Mouse (Mus musculus) ES-E14 (cell line): ENCODE measurements around the gene Nfx1. TPM values are rescaled to one million over a fixed set of nuclear protein-coding genes. Genes with fewer than 3 reads are reported as not detected.

Experiments used
- DNase-seq: peaks from one replicate; pipeline ENCODE4 v3.0.0-alpha.2; 2013; ENCODE audit warnings: low read depth, low spot score
- H3K27ac ChIP-seq: 2 replicates; pipeline ENCODE4 v1.5.1; 2012; ENCODE audit warnings: low read depth, mild to moderate bottlenecking, low read length, moderate library complexity, mixed read lengths; ENCODE audit not compliant: poor library complexity, insufficient read depth, severe bottlenecking
- H3K36me3 ChIP-seq: 2 replicates; pipeline ENCODE4 v1.6.1; 2012; ENCODE audit warnings: mild to moderate bottlenecking, low read length, moderate library complexity, mixed read lengths; ENCODE audit not compliant: control insufficient read depth, poor library complexity, insufficient read depth, severe bottlenecking
- H3K4me1 ChIP-seq, 2 experiments: fragments of 150-350 bp in 1 of 2; sonication (generic) in 1 of 2; 2 replicates each; pipeline ENCODE4 v1.6.1; 2012; ENCODE audit warnings: low read length in 2 of 2, mild to moderate bottlenecking in 1 of 2, mixed read lengths in 1 of 2; ENCODE audit not compliant: control insufficient read depth in 2 of 2, insufficient read depth in 2 of 2, poor library complexity in 1 of 2
- H3K4me3 ChIP-seq, 2 experiments: fragments of 150-350 bp in 1 of 2; sonication (generic) in 1 of 2; 2 replicates each; pipeline ENCODE4 v1.5.1; 2012; ENCODE audit warnings: low read length in 2 of 2, low read depth in 1 of 2, mild to moderate bottlenecking in 1 of 2, mixed read lengths in 1 of 2; ENCODE audit not compliant: insufficient read depth in 1 of 2, poor library complexity in 1 of 2, severe bottlenecking in 1 of 2
- H3K9ac ChIP-seq: 2 replicates; pipeline ENCODE4 v1.6.1; 2012; ENCODE audit warnings: low read depth, mild to moderate bottlenecking, low read length, mixed read lengths; ENCODE audit not compliant: poor library complexity, insufficient read depth, severe bottlenecking
- H3K9me3 ChIP-seq: fragments of 150-350 bp; sonication (generic); 2 replicates; pipeline ENCODE4 v1.6.1; 2012; ENCODE audit warnings: low read depth, mild to moderate bottlenecking, low read length; ENCODE audit not compliant: control insufficient read depth, insufficient read depth
- CHD2 ChIP-seq: IDR thresholded peaks from 2 replicates; pipeline ENCODE4 v1.6.1; 2014; ENCODE audit warnings: mild to moderate bottlenecking, low read depth, low read length, inconsistent platforms
- HCFC1 ChIP-seq: IDR thresholded peaks from 2 replicates; pipeline ENCODE4 v1.6.1; 2012; ENCODE audit warnings: low read length, inconsistent platforms, borderline replicate concordance; ENCODE audit not compliant: insufficient read depth
- MAFK ChIP-seq: IDR thresholded peaks from 2 replicates; pipeline ENCODE4 v1.6.1; 2014; ENCODE audit warnings: mild to moderate bottlenecking, low read depth, low read length, inconsistent platforms; ENCODE audit not compliant: insufficient read depth
- ZC3H11A ChIP-seq: IDR thresholded peaks from 2 replicates; pipeline ENCODE4 v1.6.1; 2012; ENCODE audit warnings: low read depth, mild to moderate bottlenecking, inconsistent platforms, low read length, borderline replicate concordance
- ZNF384 ChIP-seq: IDR thresholded peaks from 2 replicates; pipeline ENCODE4 v1.6.1; 2012; ENCODE audit warnings: low read depth, low read length, inconsistent platforms
- in situ Hi-C, 2 experiments: fragments of 600-800 bp; cut with MboI; formaldehyde crosslinking; loops; one replicate each; pipeline ENCODE4 v1.15.1; 2025; ENCODE audit warnings: low sequenced_read_pairs in 2 of 2, inconsistent platforms in 1 of 2; ENCODE audit not compliant: unreplicated experiment in 2 of 2
- total RNA-seq: library from RNA; depleted of rRNA; stranded (reverse); fragments of 300-350 nt; gene quantifications from 2 replicates; pipeline ENCODE4 v1.2.3, GENCODE M21; 2012

Nfx1 gene
- total RNA-seq, 1 experiment, result 71.7 TPM

GRCm38 (mm10) chr4:41050726-41051675, 80.3 kb downstream of the Nfx1 start:
- Histone ChIP-seq H3K9ac (0 out of 2 replicates have a peak overlapping the region, but pooled peaks have one; percentile 61), H3K36me3 (no peaks in the 10 kb centered on the region), H3K9me3 (no peaks in the 10 kb centered on the region), H3K4me3 (peak overlapping the region; percentile 10 to 29; a peak in 2 of 4 replicates), H3K4me1 (peaks cover 0 to 15% of the 10 kb centered on the region in 2 experiments; a peak in 2 of 4 replicates), H3K27ac (peak overlapping the region; percentile 51)
- TF ChIP-seq ZNF384 (no peak), ZC3H11A (0 out of 2 replicates have a peak, but pooled peaks have one; percentile 58)
- peak; percentile 81 for DNase-seq
- in situ Hi-C loops, result no loop called here

- no peak overlapping the region; the same call in 1 of the 2 replicates for H3K9ac ChIP-seq
- no peaks in the 10 kb centered on the region for H3K36me3 ChIP-seq
- peak overlapping the region in 1 of 2 experiments; percentile 17; a peak in 2 of 4 replicates for H3K4me3 ChIP-seq
- H3K9me3 ChIP-seq, result no peaks in the 10 kb centered on the region
- no peak for TF ChIP-seq MAFK
- TF ChIP-seq CHD2, result no peak
- in situ Hi-C loops, result no loop called here
- DNase-seq, result no peak
- no peak overlapping the region for H3K27ac ChIP-seq
- peaks cover 0 to 17% of the 10 kb centered on the region in 2 experiments; a peak in 2 of 4 replicates for H3K4me1 ChIP-seq
Observed at GRCm38 (mm10) chr4:41051781-41052180, 81.1 kb downstream of the Nfx1 start.

GRCm38 (mm10) chr4:41055111-41055510, 84.4 kb downstream of the Nfx1 start:
- H3K27ac ChIP-seq, result no peak overlapping the region
- H3K4me3 ChIP-seq, result peak overlapping the region in 1 of 2 experiments; percentile 46; a peak in 2 of 4 replicates
- in situ Hi-C loops, result loop anchor here in 1 of 2 experiments (5.0 kb wide), 1 partner anchor 62 kb away; no protein-coding TSS in a partner anchor
- no peak for TF ChIP-seq ZNF384
- TF ChIP-seq ZC3H11A, result no peak
- no peak for TF ChIP-seq HCFC1
- TF ChIP-seq MAFK, result no peak
- TF ChIP-seq CHD2, result no peak
- no peak overlapping the region for H3K9ac ChIP-seq
- no peaks in the 10 kb centered on the region for H3K9me3 ChIP-seq
- no peaks in the 10 kb centered on the region for H3K36me3 ChIP-seq
- H3K4me1 ChIP-seq, result peaks cover 0 to 22% of the 10 kb centered on the region in 2 experiments; a peak in 2 of 4 replicates
- DNase-seq, result no peak

- no peak overlapping the region for H3K27ac ChIP-seq
- H3K36me3 ChIP-seq, result no peaks in the 10 kb centered on the region
- DNase-seq, result no peak
- peaks cover 0 to 19% of the 10 kb centered on the region in 2 experiments; a peak in 2 of 4 replicates for H3K4me1 ChIP-seq
- H3K4me3 ChIP-seq, result no peak overlapping the region
- no peaks in the 10 kb centered on the region for H3K9me3 ChIP-seq
- TF ChIP-seq CHD2 (no peak), MAFK (no peak), HCFC1 (no peak), ZC3H11A (no peak)
- in situ Hi-C loops, result loop anchor here in 1 of 2 experiments (5.0 kb wide), 1 partner anchor 61 kb away; no protein-coding TSS in a partner anchor
- no peak overlapping the region for H3K9ac ChIP-seq
Observed at GRCm38 (mm10) chr4:41056253-41056652, 85.5 kb downstream of the Nfx1 start.
